Mouse (Mus musculus) kidney, adult 2 months (tissue): ENCODE results near the gene Rep15.

Experiments
- CTCF ChIP-seq: fragments of 200-500 bp; conservative IDR thresholded peaks from 2 replicates; pipeline ENCODE4 v1.5.1; 2011; ENCODE audit warnings: low read depth, mild to moderate bottlenecking, control low read depth, low read length, moderate library complexity, mixed read lengths; ENCODE audit not compliant: insufficient read depth, insufficient read length
- POLR2A ChIP-seq: fragments of 200-500 bp; IDR thresholded peaks from one replicate; pipeline ENCODE4 v1.6.1; 2011; ENCODE audit warnings: low read depth, low read length, control low read depth

DNA sequence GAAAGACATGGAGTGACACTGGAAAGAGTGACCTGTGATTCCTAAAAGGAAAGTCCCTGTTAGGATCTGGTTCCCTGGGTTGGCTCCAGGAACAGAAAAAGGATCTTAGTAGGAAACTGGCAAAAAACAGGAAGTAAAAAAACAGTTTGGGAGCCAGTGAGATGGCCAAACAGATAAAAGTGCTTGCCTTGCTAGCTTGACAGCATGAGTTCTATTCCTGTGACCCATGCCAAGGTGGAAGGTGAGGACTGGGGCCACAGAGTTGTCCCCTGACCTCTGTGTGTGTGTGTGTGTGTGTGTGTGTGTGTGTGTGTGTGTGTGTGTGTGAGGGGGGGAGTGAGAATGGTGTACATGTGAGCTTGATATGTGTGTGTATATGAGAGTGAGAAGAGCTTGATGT is 8.8 kb upstream of the Rep15 start:
- TF ChIP-seq CTCF (no peak), POLR2A (no peak)
